Mouse (Mus musculus): ENCODE measurements at regions not wholly inside any gene's neighbourhood (a gene's known extent, or its start where the extent isn't known, plus 50 kb on each side); places are given as distances from the start of the nearest gene placed in this dataset.

- ATAC-seq (ENCODE audit: poor library complexity, severe bottlenecking): no peak
Measured at GRCm38 (mm10) chr6:35608336-35608735, 68.6 kb upstream of the Mtpn start.

- no peak for ATAC-seq (ENCODE audit: poor library complexity, severe bottlenecking)
Measured at GRCm38 (mm10) chr6:35605100-35605499, 65.4 kb upstream of the Mtpn start.

GRCm38 (mm10) chr6:35601373-35601772, 61.7 kb upstream of the Mtpn start:
- no peak for ATAC-seq (ENCODE audit: poor library complexity, severe bottlenecking)

- no peak for ATAC-seq (ENCODE audit: poor library complexity, severe bottlenecking)
Measured at GRCm38 (mm10) chr6:35599841-35600240, 60.2 kb upstream of the Mtpn start.

- no peak for ATAC-seq (ENCODE audit: poor library complexity, severe bottlenecking)
Measured at GRCm38 (mm10) chr6:35598406-35599185, 58.9 kb upstream of the Mtpn start.

- peak; percentile 68 for ATAC-seq (ENCODE audit: poor library complexity, severe bottlenecking)
Measured at GRCm38 (mm10) chr6:35595012-35595411, 55.3 kb upstream of the Mtpn start.

GRCm38 (mm10) chr6:35592234-35592633, 52.5 kb upstream of the Mtpn start:
- ATAC-seq (ENCODE audit: poor library complexity, severe bottlenecking): no peak
